Mouse (Mus musculus): ENCODE measurements at regions not wholly inside any gene's neighbourhood (a gene's known extent, or its start where the extent isn't known, plus 50 kb on each side); places are given as distances from the start of the nearest gene placed in this dataset.

DNA sequence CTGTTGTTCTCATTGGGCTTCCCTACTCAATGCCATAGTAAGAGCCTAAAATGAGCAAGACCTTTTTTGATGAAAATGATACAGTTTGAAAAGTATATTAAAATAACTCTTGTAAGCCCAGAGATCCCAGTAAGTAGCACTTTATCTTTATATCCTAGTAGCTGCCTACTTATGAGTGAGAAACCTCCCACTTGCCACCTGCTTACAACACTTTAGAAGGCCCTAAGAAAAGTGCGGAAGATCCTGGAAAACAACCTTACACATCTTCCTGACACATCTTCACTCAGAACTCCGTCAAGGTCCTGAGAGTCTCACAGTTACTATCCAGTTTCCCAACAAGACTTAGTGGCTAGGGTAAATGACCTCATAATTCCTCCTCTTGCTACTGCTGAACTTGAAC, 759.0 kb upstream of the Ptprd start:
- peak; percentile 91 for ATAC-seq (ENCODE audit: low TSS enrichment)

DNA sequence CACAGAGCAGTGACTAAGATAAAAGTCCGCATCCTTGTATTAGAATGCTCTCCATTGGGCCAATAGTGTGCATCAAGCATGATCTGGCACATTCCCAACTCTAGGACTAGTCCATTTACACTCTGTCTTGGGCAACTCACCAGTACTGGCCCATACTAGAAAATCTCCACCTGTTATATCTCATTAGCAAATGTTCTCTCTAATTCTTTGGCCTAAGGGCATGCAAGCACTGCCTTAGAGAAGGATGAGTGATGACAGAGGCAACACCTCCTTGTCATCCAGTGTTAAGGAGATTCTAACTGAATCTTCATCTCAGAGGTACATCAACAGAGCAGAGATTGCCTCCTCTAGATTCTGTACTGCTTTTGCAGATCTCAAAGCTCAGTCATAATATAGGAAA, 731.8 kb upstream of the Ptprd start:
- no peak for ATAC-seq (ENCODE audit: low TSS enrichment)

DNA sequence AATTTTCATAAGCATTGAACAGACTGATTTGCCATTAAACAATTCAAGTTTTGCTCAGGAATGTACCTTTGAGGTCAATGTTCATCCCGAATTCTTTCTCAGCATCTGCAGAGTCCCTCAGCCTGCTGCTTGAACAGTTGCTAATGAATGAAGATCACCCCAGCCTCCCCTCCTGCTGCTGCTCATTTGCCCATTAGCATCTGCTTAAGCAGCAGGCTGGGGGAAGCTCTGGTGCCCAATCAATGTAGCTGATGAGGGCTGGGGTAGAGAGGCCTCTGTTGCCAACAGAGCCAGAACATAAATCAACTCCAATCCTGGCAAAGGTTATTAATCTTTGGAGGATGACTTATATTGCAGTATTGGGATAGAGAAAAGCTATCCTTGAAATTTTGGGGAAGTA, 715.4 kb upstream of the Ptprd start:
- ATAC-seq (ENCODE audit: low TSS enrichment) = no peak

DNA sequence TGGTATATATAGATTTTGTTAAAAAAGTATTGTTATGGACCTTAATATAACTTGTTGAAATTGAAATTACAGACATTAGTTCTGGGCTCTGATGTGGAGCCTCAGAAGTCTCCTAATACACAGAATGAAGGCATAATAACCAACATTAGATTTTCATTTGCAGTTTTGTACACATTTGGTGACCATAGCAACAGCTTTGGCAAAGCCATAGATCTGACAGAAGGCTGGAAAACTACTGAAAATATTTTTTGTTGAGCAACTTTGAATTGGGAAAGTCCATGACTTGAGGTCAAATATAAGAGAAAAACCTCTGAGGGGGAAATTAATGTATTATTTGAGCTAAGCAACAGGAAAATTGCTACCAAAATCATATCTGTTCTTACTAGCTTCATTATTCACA, 712.3 kb upstream of the Ptprd start:
- ATAC-seq (ENCODE audit: low TSS enrichment) = no peak

Data from frontal cortex, adult (tissue).